ENCODE assay signal across 31 mouse cellular contexts in genomic region chr10:87847882-87848281, GRCm38 (mm10). TPM values are rescaled to one million over a fixed set of nuclear protein-coding genes. Genes with fewer than 3 reads are reported as not detected.
A peak's percentile ranks its signal among the peaks of the same experiment; 100 is the strongest.
DNase-seq lines count a peak whose midpoint lies in the region; ATAC-seq and TF ChIP-seq lines count a peak whose summit lies in the region.
"Had no signal": no experiment of that assay in that cellular context is flagged by ENCODE, and none has a peak within 500 bp of the region (broad histone marks: within the 10 kb centered on the region; RNA-seq: fewer than 3 reads in every experiment).

No protein-coding gene starts in this region.

- no peaks in the 10 kb centered on the region for H3K36me3 ChIP-seq in kidney, adult 2 months (ENCODE audit: control insufficient read depth, insufficient read depth, low read length)
- no peaks in the 10 kb centered on the region for H3K36me3 ChIP-seq in kidney, embryonic 16.5 days (ENCODE audit: insufficient read depth, low read length)
- H3K36me3 ChIP-seq: embryonic facial prominence, embryonic 12.5 days; forebrain, embryonic 15.5 days; heart, embryonic 13.5 days; hindbrain, embryonic 10.5 days; hindbrain, embryonic 15.5 days; limb, embryonic 15.5 days; liver, embryonic 15.5 days; neural tube, embryonic 12.5 days had no signal

- no peaks in the 10 kb centered on the region for H3K9me3 ChIP-seq in kidney, embryonic 16.5 days (ENCODE audit: low read length)
- H3K9me3 ChIP-seq: embryonic facial prominence, embryonic 12.5 days; forebrain, embryonic 15.5 days; heart, embryonic 13.5 days; hindbrain, embryonic 10.5 days; hindbrain, embryonic 15.5 days; limb, embryonic 15.5 days; liver, embryonic 15.5 days; neural tube, embryonic 12.5 days had no signal

- TF ChIP-seq CTCF in kidney, adult 2 months (conservative IDR thresholded peaks at IDR 0.05; ENCODE audit: insufficient read depth, insufficient read length, low read depth, low read length): no peak

- H3K4me2 ChIP-seq in kidney, embryonic 16.5 days (replicated peaks; ENCODE audit: low read depth, low read length): no peak overlapping the region
- H3K4me2 ChIP-seq: embryonic facial prominence, embryonic 12.5 days; forebrain, embryonic 15.5 days; heart, embryonic 13.5 days; hindbrain, embryonic 15.5 days; limb, embryonic 15.5 days; liver, embryonic 15.5 days; midbrain, embryonic 11.5 days; neural tube, embryonic 12.5 days had no signal

- no peaks in the 10 kb centered on the region for H3K27me3 ChIP-seq in kidney, adult 2 months (replicated peaks; ENCODE audit: control insufficient read depth, insufficient read depth, low read length)
- H3K27me3 ChIP-seq in kidney, embryonic 16.5 days (ENCODE audit: insufficient read depth, low read length): no peaks in the 10 kb centered on the region
- H3K27me3 ChIP-seq: embryonic facial prominence, embryonic 12.5 days; forebrain, embryonic 15.5 days; heart, embryonic 13.5 days; hindbrain, embryonic 15.5 days; limb, embryonic 15.5 days; liver, embryonic 15.5 days; neural tube, embryonic 12.5 days had no signal

- no peak overlapping the region for H3K9ac ChIP-seq in kidney, embryonic 16.5 days (replicated peaks; ENCODE audit: low read length)
- H3K9ac ChIP-seq: embryonic facial prominence, embryonic 12.5 days; forebrain, embryonic 15.5 days; heart, embryonic 13.5 days; hindbrain, embryonic 15.5 days; limb, embryonic 15.5 days; liver, embryonic 15.5 days; neural tube, embryonic 12.5 days had no signal

- H3K4me3 ChIP-seq in kidney, adult 2 months (ENCODE audit: insufficient read depth, low read depth, low read length): no peak overlapping the region
- no peak overlapping the region for H3K4me3 ChIP-seq in kidney, embryonic 16.5 days (ENCODE audit: low read length)
- H3K4me3 ChIP-seq: embryonic facial prominence, embryonic 12.5 days; forebrain, embryonic 15.5 days; heart, embryonic 13.5 days; hindbrain, embryonic 10.5 days; hindbrain, embryonic 15.5 days; limb, embryonic 15.5 days; liver, embryonic 15.5 days; myocyte; neural tube, embryonic 12.5 days had no signal

- no peak for TF ChIP-seq POLR2A in kidney, adult 2 months (IDR thresholded peaks at IDR 0.05; ENCODE audit: low read depth, low read length)

- 29% methylated on average over 4 of the region's 4 CpGs for WGBS in kidney, adult 2 months
- WGBS in kidney, embryonic 16.5 days: 30% methylated on average over 4 of the region's 4 CpGs

- H3K27ac ChIP-seq in kidney, adult 2 months (ENCODE audit: insufficient read depth, low read depth, low read length): no peak overlapping the region
- H3K27ac ChIP-seq in kidney, embryonic 16.5 days (ENCODE audit: low read length): peak overlapping the region; percentile 23; the same call in 1 of the 2 replicates
- H3K27ac ChIP-seq: embryonic facial prominence, embryonic 12.5 days; forebrain, embryonic 15.5 days; heart, embryonic 13.5 days; hindbrain, embryonic 10.5 days; hindbrain, embryonic 15.5 days; limb, embryonic 15.5 days; liver, embryonic 15.5 days; neural tube, embryonic 12.5 days; stomach, postnatal 0 days had no signal

- peaks cover 4% of the 10 kb centered on the region; the same call in 1 of the 2 replicates for H3K4me1 ChIP-seq in kidney, adult 2 months (ENCODE audit: control insufficient read depth, insufficient read depth, low read length)
- H3K4me1 ChIP-seq in kidney, embryonic 16.5 days (ENCODE audit: insufficient read depth, low read length): 0 out of 2 replicates have a peak, but pooled peaks cover 3% of the 10 kb centered on the region
- H3K4me1 ChIP-seq: forebrain, embryonic 15.5 days; limb, embryonic 15.5 days; liver, embryonic 15.5 days had no signal

- peak; percentile 89 for ATAC-seq in kidney, embryonic 16.5 days (ENCODE audit: low FRiP score, low TSS enrichment)
- ATAC-seq: forebrain, embryonic 15.5 days; inflammation-experienced regulatory T-cells, adult 6 months; midbrain, embryonic 16.5 days had no signal

- peak; percentile 38 for DNase-seq in kidney, adult 11 months
- DNase-seq in kidney, adult 2 months: peak; percentile 52
- DNase-seq in kidney, postnatal 36 days: peak; percentile 26 to 49
- DNase-seq in urinary bladder, postnatal 14 days (ENCODE audit: low spot score): no peak
- DNase-seq in testis, postnatal 14 days (ENCODE audit: low spot score): no peak
- DNase-seq: adrenal gland, postnatal 14 days; B cell, adult 2 months; cerebellum, adult 11 months; cerebellum, adult 9-10 months; embryo, embryonic 11 days; heart, adult 18-20 months; layer of hippocampus, postnatal 36 days; left cerebral cortex, postnatal 4 days; lung, postnatal 36 days; right cerebral cortex, adult 18-20 months; thymus, adult 2 months; thymus, postnatal 36 days had no signal

RNA-seq across cellular contexts. Expression of gene Igf1, which starts 10.2 kb away (rescaled TPM):
- 28.9 and 29.7 TPM in 2 replicates for polyA plus RNA-seq in kidney, adult 2 months (2012; rRNA removed)
- polyA plus RNA-seq in kidney, embryonic 16.5 days (2015; fragmentation: Nextera tagmentation; extraction: Ambion mirVana): 30.5 and 32.4 TPM in 2 replicates

Comparison
In these comparisons a context has a peak if more than half of its experiments do, and no peak if none do; other contexts are left out.
1. DNase-seq: peak in kidney, adult 11 months (single experiment), kidney, adult 2 months (single experiment) and kidney, postnatal 36 days (2 of 2); none in urinary bladder, postnatal 14 days (single experiment) and testis, postnatal 14 days (single experiment).